Mouse (Mus musculus) liver, embryonic 11.5 days (tissue): ENCODE results near the gene D16Ertd472e. TPM values are rescaled to one million over a fixed set of nuclear protein-coding genes. Genes with fewer than 3 reads are reported as not detected.

ENCODE experiments used
- polyA plus RNA-seq: library from polyadenylated mRNA; unstranded; fragments of >200 nt; fragmentation: Nextera tagmentation; extraction: Ambion mirVana; gene quantifications from 2 replicates; pipeline ENCODE4 v1.2.1, GENCODE M21; 2014

D16Ertd472e gene
- polyA plus RNA-seq, 1 experiment from 2014 or later: 12.8 TPM

Other genes starting within 250 kb of the D16Ertd472e start
- gene Btg3, start 199.5 kb downstream of the D16Ertd472e start, polyA plus RNA-seq: 42.7 and 46.7 TPM in 2 replicates